Mouse (Mus musculus) hindbrain, embryonic 16.5 days (tissue): ENCODE results near the gene Xiap. TPM values are rescaled to one million over a fixed set of nuclear protein-coding genes. Genes with fewer than 3 reads are reported as not detected.
A peak's percentile ranks its signal among the peaks of the same experiment; 100 is the strongest.

Experiments used
- ATAC-seq: fragments of 200-750 bp; cut with Nextera tagmentation; 2 replicates; pipeline ENCODE4 v1.8.0; 2017; ENCODE audit warnings: moderate TSS enrichment, moderate library complexity
- H3K27ac ChIP-seq: fragments of 300-500 bp; sonication (generic); 2 replicates; pipeline ENCODE4 v1.5.1; 2014; ENCODE audit warnings: low read depth, mild to moderate bottlenecking, control low read depth, low read length, moderate library complexity
- H3K27me3 ChIP-seq: fragments of 300-500 bp; sonication (generic); replicated peaks from 2 replicates; pipeline ENCODE4 v1.6.1; 2014; ENCODE audit warnings: low read length; ENCODE audit not compliant: control insufficient read depth, insufficient read depth
- H3K36me3 ChIP-seq: fragments of 300-500 bp; sonication (generic); 2 replicates; pipeline ENCODE4 v1.6.1; 2014; ENCODE audit warnings: mild to moderate bottlenecking, low read length, moderate library complexity, mixed read lengths; ENCODE audit not compliant: control insufficient read depth, insufficient read depth
- H3K4me1 ChIP-seq: fragments of 300-500 bp; sonication (generic); 2 replicates; pipeline ENCODE4 v1.6.1; 2014; ENCODE audit warnings: low read depth, low read length; ENCODE audit not compliant: control insufficient read depth, insufficient read depth
- H3K4me2 ChIP-seq: fragments of 300-500 bp; sonication (generic); 2 replicates; pipeline ENCODE4 v1.6.1; 2014; ENCODE audit warnings: mild to moderate bottlenecking, low read length, control low read depth, moderate library complexity
- H3K4me3 ChIP-seq: fragments of 300-500 bp; sonication (generic); 2 replicates; pipeline ENCODE4 v1.5.1; 2014; ENCODE audit warnings: mild to moderate bottlenecking, low read length, control low read depth, moderate library complexity
- H3K9ac ChIP-seq: fragments of 300-500 bp; sonication (generic); 2 replicates; pipeline ENCODE4 v1.6.1; 2014; ENCODE audit warnings: low read depth, mild to moderate bottlenecking, control low read depth, low read length, moderate library complexity
- H3K9me3 ChIP-seq: fragments of 300-500 bp; sonication (generic); 2 replicates; pipeline ENCODE4 v1.6.1; 2014; ENCODE audit warnings: mild to moderate bottlenecking, low read length, moderate library complexity; ENCODE audit not compliant: control insufficient read depth
- WGBS: fragments of 180-500 bp; shearing (Covaris S2); extraction: QIAGEN DNeasy Blood & Tissue Kit; methylation state at CpG from one replicate; pipeline ENCODE4 v1.1.7; 2014; 5-methylcytosine and 5-hydroxymethylcytosine counted together
- polyA plus RNA-seq: library from polyadenylated mRNA; unstranded; fragments of >200 nt; fragmentation: Nextera tagmentation; extraction: Ambion mirVana; gene quantifications from 2 replicates; pipeline ENCODE4 v1.2.1, GENCODE M21; 2015

Gene Xiap
- polyA plus RNA-seq, 1 experiment from 2014 or later: 9.4 TPM

GRCm38 (mm10) chrX:42151903-42152369 is 92.5 kb downstream of the Xiap start:
- H3K4me2 ChIP-seq: peak overlapping the region; percentile 54
- no peaks in the 10 kb centered on the region for H3K27me3 ChIP-seq
- peak overlapping the region; percentile 71 for H3K27ac ChIP-seq
- peak overlapping the region; percentile 59 for H3K4me3 ChIP-seq
- H3K9ac ChIP-seq: peak overlapping the region; percentile 57
- 17% methylated on average over 16 of the region's 17 CpGs for WGBS
- no peaks in the 10 kb centered on the region; the same call in 1 of the 2 replicates for H3K9me3 ChIP-seq
- no peaks in the 10 kb centered on the region for H3K36me3 ChIP-seq
- no peaks in the 10 kb centered on the region; the same call in 1 of the 2 replicates for H3K4me1 ChIP-seq
- peak; percentile 62 for ATAC-seq

- Histone ChIP-seq H3K4me3 (peak overlapping the region; percentile 26; the same call in 1 of the 2 replicates), H3K4me2 (peak overlapping the region; percentile 54), H3K27me3 (no peaks in the 10 kb centered on the region), H3K27ac (no peak overlapping the region), H3K9me3 (no peaks in the 10 kb centered on the region; the same call in 1 of the 2 replicates), H3K9ac (no peak overlapping the region), H3K36me3 (no peaks in the 10 kb centered on the region), H3K4me1 (no peaks in the 10 kb centered on the region; the same call in 1 of the 2 replicates)
- 26% methylated on average over 4 of the region's 4 CpGs for WGBS
- no peak for ATAC-seq
Measured at GRCm38 (mm10) chrX:42153056-42153455, 93.6 kb downstream of the Xiap start.

Other genes starting within 250 kb of the Xiap start
- 63.7 and 70.3 TPM in 2 replicates for gene Thoc2, start 139.0 kb upstream of the Xiap start, polyA plus RNA-seq
- 17.2 and 17.9 TPM in 2 replicates for gene Stag2, start 89.6 kb downstream of the Xiap start, polyA plus RNA-seq